Mouse (Mus musculus): ENCODE data around the gene 1700020L24Rik. TPM values are rescaled to one million over a fixed set of nuclear protein-coding genes. Genes with fewer than 3 reads are reported as not detected.

Gene 1700020L24Rik
- total RNA-seq, 2 experiments from 2014 or later, result not detected

- intact Hi-C loops (cut with DNase I), result no loop called here
These were observed 25.3 kb downstream of the 1700020L24Rik start, which contains the start of gene Mmp28 for GRCm38 (mm10) chr11:83462711-83463244. Mmp28 (minus strand) TSS chr11:83463071.

DNA sequence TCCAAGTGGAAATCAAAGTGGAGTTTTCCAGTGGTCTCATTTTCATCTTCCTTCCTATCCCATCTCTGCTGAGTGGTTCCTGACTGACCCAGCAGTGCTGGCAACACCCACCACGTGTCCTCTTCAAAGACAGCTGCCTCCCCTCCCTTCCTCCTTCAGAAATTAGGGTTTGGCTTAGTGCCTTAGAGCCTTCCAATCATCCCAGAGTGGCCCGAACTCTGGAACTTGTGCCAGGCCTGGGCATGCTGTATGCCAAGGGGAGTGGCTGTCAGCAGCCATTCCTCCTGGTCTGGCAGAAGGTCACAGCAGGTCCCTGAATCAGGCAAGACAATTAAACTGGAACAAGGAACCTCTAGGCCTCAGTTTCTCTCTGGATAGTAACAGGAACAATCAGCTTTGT is 28.5 kb downstream of the 1700020L24Rik start:
- intact Hi-C loops (cut with DNase I), result no loop called here
- peak in 1 of 2 experiments; percentile 26 for DNase-seq (ENCODE audit: low spot score in 2 of 2)

More at GRCm38 (mm10) chr11:83462711-83463244, 25.3 kb downstream of the 1700020L24Rik start, which contains the start of gene Mmp28:
- DNase-seq (ENCODE audit: low spot score in 2 of 2), result peak; percentile 16 to 22

GRCm38 (mm10) chr11:83467120-83467652 is 29.7 kb downstream of the 1700020L24Rik start:
- intact Hi-C loops (cut with DNase I), result no loop called here
- peak in 1 of 2 experiments; percentile 33 for DNase-seq (ENCODE audit: low spot score in 2 of 2)

- intact Hi-C loops (cut with DNase I), result no loop called here
- DNase-seq (ENCODE audit: low spot score in 2 of 2), result peak in 1 of 2 experiments; percentile 76
These were observed 31.3 kb downstream of the 1700020L24Rik start for GRCm38 (mm10) chr11:83468765-83469164.

DNA sequence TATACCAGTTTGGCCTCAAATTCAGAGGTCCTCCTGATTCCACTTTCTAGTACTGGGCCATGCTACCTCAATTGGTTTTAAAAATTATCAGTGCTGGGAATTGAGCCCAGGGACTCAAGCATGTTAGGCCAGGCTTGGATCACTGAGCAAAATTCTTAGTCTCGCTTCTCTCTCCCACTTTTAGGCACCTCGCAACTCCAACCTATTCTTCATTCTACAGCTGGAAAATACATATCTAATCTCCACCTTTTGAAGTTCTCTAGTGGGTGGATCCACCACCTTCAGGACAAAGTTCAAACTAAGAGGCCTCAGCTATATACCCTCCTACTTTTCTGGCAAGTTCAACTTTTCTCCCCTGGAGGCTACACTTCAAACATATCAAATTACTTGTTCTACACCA is 34.3 kb downstream of the 1700020L24Rik start:
- no peak for DNase-seq (ENCODE audit: low spot score in 2 of 2)

GRCm38 (mm10) chr11:83472324-83473234 is 35.1 kb downstream of the 1700020L24Rik start, which contains the start of gene Taf15:
Taf15 (plus strand) TSS chr11:83473086.
- intact Hi-C loops (cut with DNase I), result loop anchor here (1.0 kb wide), 1 partner anchor 32 kb away; no protein-coding TSS in a partner anchor

More for the DNA sequence above, 34.3 kb downstream of the 1700020L24Rik start:
- intact Hi-C loops (cut with DNase I), result loop anchor here (1.0 kb wide), 1 partner anchor 31 kb away; no protein-coding TSS in a partner anchor

DNA sequence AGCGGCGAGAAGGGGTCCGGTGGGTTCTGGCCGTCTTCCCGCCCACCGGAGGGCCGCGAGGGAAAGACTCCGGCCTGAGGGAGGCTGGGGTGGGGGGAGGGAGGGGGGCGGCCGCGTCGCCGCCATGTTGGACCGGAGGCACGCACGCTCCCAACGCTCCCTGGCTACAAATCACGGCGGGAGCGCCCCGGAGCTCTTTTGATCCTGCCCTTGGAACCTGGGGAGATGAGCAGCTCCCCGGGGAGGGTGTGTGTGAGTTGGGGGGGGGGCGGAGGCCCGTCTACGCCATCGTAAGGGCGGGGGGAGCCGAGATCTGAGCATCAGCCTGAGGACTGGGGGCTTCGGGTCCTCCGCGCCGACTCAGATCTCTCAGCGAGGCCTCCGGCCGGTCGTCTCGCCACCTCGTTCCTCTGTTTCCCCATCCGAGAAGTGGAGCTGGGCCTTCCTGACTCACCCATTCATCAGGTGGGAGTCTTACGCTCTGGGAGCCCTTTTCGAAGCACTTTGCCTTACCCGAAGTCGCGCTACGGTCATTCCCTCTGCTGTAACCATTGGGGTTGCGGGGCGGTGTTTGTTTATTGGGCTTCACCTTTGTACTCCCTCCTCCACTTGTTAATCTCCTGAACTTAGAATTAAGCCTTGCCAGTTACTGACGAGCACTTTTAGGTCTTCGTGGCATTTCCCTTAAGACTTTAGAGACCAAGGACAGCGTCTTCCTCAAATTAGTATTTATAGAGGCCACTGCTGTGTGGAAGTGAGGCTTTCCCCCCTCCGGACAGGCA is 35.9 kb downstream of the 1700020L24Rik start:
- intact Hi-C loops (cut with DNase I), result no loop called here
- no peak for DNase-seq (ENCODE audit: low spot score in 2 of 2)

More at GRCm38 (mm10) chr11:83472324-83473234, 35.1 kb downstream of the 1700020L24Rik start, which contains the start of gene Taf15:
- peak; percentile 99 for DNase-seq (ENCODE audit: low spot score in 2 of 2)

Other genes starting within 250 kb of the 1700020L24Rik start
- under 1 TPM; 0.28 to 0.37 TPM for gene Slfn3, start 246.3 kb upstream of the 1700020L24Rik start, total RNA-seq (2021)
- gene Slfn14, start 151.0 kb upstream of the 1700020L24Rik start, total RNA-seq (2021), result not detected
- 100 to 1,000 TPM; 291 to 311 TPM for gene Ap2b1, start 138.7 kb upstream of the 1700020L24Rik start, total RNA-seq (2021)
- 10 to 100 TPM in 1 of 2 experiments, 1 to 10 TPM in 1; 9.5 to 11.6 TPM for gene Pex12, start 135.1 kb upstream of the 1700020L24Rik start, total RNA-seq (2021)
- gene Rasl10b, start 28.5 kb upstream of the 1700020L24Rik start, total RNA-seq (2021), result 100 to 1,000 TPM; 258 to 277 TPM
- gene Gas2l2, start 8.2 kb upstream of the 1700020L24Rik start, total RNA-seq (2021), result under 1 TPM in 1 of 2 experiments, not detected in 1; 0.18 TPM
- gene Mmp28, start 25.4 kb downstream of the 1700020L24Rik start, total RNA-seq (2021), result 1 to 10 TPM; 3.9 to 4.3 TPM
- gene Taf15, start 35.4 kb downstream of the 1700020L24Rik start, total RNA-seq (2021), result 10 to 100 TPM; 48.4 to 65.7 TPM
- not detected for gene Heatr9, start 84.5 kb downstream of the 1700020L24Rik start, total RNA-seq (2021)
- not detected for gene Ccl5, start 92.8 kb downstream of the 1700020L24Rik start, total RNA-seq (2021)
- gene Ccl9, start 141.0 kb downstream of the 1700020L24Rik start, total RNA-seq (2021), result 1 to 10 TPM; 3.6 to 7.9 TPM
- 1 to 10 TPM; 1.7 to 2.4 TPM for gene Ccl6, start 155.4 kb downstream of the 1700020L24Rik start, total RNA-seq (2021)
- not detected for gene Rpl9-ps1, start 207.9 kb downstream of the 1700020L24Rik start, total RNA-seq (2021)
- not detected for gene Ccl3, start 211.7 kb downstream of the 1700020L24Rik start, total RNA-seq (2021)
- not detected for gene Ccl4, start 224.9 kb downstream of the 1700020L24Rik start, total RNA-seq (2021)